Mouse (Mus musculus): ENCODE results near the gene Akap14.
"Not testable (repeated sequence)": the region's sequence is repeated elsewhere in the genome, so short reads cannot be mapped to it uniquely, and the experiment has no call there.

DNA sequence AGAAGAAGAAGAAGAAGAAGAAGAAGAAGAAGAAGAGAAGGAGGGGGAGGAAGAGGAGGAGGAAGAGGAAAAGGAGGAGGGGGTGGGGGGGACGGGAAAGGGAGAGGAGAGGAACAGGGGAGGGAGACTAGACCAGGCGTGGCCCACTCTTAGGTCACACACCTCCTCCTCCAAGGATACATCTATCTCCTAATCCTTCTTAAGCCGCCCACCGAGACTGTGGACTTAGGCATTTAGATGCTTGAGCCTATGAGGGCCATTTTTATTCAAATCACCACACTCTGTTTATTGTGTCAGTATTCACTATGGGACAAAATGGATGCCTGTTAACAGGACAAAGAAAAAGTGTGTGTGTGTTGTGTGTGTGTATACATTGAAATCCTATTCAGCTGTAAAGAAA, 24.1 kb downstream of the Akap14 start:
- not testable (repeated sequence) for TF ChIP-seq TCF3, POLR2A (IDR thresholded peaks at IDR 0.05; ENCODE audit: insufficient read length, low read depth)

Measured in myocyte (in vitro differentiated cells).